Mouse (Mus musculus) small intestine, adult 2 months (tissue): ENCODE data around the gene Bahd1.

Source experiments
- CTCF ChIP-seq: fragments of 200-500 bp; IDR thresholded peaks from 2 replicates; pipeline ENCODE4 v1.5.1; 2012; ENCODE audit warnings: low read depth, mild to moderate bottlenecking, control low read depth, inconsistent platforms, low read length, moderate library complexity, mixed read lengths; ENCODE audit not compliant: insufficient replicate concordance, insufficient read length; ENCODE audit errors: extremely low read depth
- POLR2A ChIP-seq: fragments of 200-500 bp; IDR thresholded peaks from 2 replicates; pipeline ENCODE4 v1.6.1; 2012; ENCODE audit warnings: low read depth, mild to moderate bottlenecking, control low read depth, inconsistent platforms, low read length, moderate library complexity

DNA sequence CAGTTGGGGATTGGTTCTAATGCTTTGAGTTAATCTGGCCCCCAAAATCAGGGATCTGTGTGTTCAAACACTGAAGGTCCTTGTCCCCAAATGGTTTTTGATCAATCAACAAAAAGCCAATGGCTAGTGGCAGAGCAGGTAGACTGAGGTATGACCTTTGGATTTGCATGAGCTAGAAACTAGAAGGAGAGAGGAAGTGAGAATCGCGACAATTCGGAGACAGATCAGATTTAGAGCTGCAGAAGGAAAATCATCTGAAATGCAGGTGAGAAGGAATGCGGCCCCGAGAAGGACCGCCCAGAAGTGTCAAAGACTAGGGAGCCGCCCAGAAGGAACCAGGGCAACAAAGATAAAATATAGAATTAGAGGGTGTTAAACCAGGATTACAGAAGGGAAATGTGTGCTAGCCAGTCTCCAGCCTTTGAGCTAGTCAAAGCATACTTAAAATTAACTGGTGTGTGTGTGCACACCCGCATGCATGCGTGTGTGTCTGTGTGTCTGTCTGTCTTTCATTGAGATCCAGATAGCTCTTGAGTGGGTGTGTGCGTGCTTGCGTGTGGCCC, 69.5 kb downstream of the Bahd1 start:
- TF ChIP-seq CTCF: no peak
- no peak for TF ChIP-seq POLR2A
